Mouse (Mus musculus) intestine, postnatal 0 days (tissue): ENCODE results near the gene Clca4b. TPM values are rescaled to one million over a fixed set of nuclear protein-coding genes. Genes with fewer than 3 reads are reported as not detected.
"Not testable (repeated sequence)": the region's sequence is repeated elsewhere in the genome, so short reads cannot be mapped to it uniquely, and the experiment has no call there.

ENCODE experiments used
- ATAC-seq: fragments of 200-750 bp; cut with Nextera tagmentation; 2 replicates; pipeline ENCODE4 v1.8.0; 2017; ENCODE audit warnings: mild to moderate bottlenecking, moderate TSS enrichment, moderate library complexity
- H3K27ac ChIP-seq: fragments of 300-500 bp; sonication (generic); 2 replicates; pipeline ENCODE4 v1.5.1; 2014; ENCODE audit warnings: mild to moderate bottlenecking, low read depth, low read length, moderate library complexity
- H3K27me3 ChIP-seq: fragments of 300-500 bp; sonication (generic); replicated peaks from 2 replicates; pipeline ENCODE4 v1.6.1; 2014; ENCODE audit warnings: low read length, mixed read lengths; ENCODE audit not compliant: control insufficient read depth, insufficient read depth
- H3K36me3 ChIP-seq: fragments of 300-500 bp; sonication (generic); 2 replicates; pipeline ENCODE4 v1.6.1; 2014; ENCODE audit warnings: mild to moderate bottlenecking, moderate library complexity; ENCODE audit not compliant: control insufficient read depth, insufficient read depth
- H3K4me1 ChIP-seq: fragments of 300-500 bp; sonication (generic); replicated peaks from 2 replicates; pipeline ENCODE4 v1.6.1; 2014; ENCODE audit warnings: antibody characterized with exemption, low read length, mixed read lengths; ENCODE audit not compliant: control insufficient read depth, insufficient read depth
- H3K4me2 ChIP-seq: fragments of 300-500 bp; sonication (generic); replicated peaks from 2 replicates; pipeline ENCODE4 v1.6.1; 2014; ENCODE audit warnings: low read depth, mild to moderate bottlenecking, moderate library complexity
- H3K4me3 ChIP-seq: fragments of 300-500 bp; sonication (generic); 2 replicates; pipeline ENCODE4 v1.5.1; 2014; ENCODE audit warnings: low read depth, low read length
- H3K9ac ChIP-seq: fragments of 300-500 bp; sonication (generic); 2 replicates; pipeline ENCODE4 v1.6.1; 2014; ENCODE audit warnings: mild to moderate bottlenecking, low read depth, low read length
- H3K9me3 ChIP-seq: fragments of 300-500 bp; sonication (generic); 2 replicates; pipeline ENCODE4 v1.6.1; 2016; ENCODE audit warnings: mixed run types; ENCODE audit not compliant: control insufficient read depth
- CTCF ChIP-seq: sonication (generic); IDR thresholded peaks from 2 replicates; pipeline ENCODE4 v1.5.1; 2016; ENCODE audit warnings: low read depth, mild to moderate bottlenecking, control low read depth, antibody characterized with exemption, moderate library complexity
- WGBS: fragments of 180-500 bp; shearing (Covaris S2); extraction: QIAGEN DNeasy Blood & Tissue Kit; methylation state at CpG from one replicate; pipeline ENCODE4 v1.1.7; 2014; 5-methylcytosine and 5-hydroxymethylcytosine counted together
- polyA plus RNA-seq: library from polyadenylated mRNA; unstranded; fragments of >200 nt; fragmentation: Nextera tagmentation; extraction: Ambion mirVana; gene quantifications from 2 replicates; pipeline ENCODE4 v1.2.1, GENCODE M21; 2015

The Clca4b gene
- polyA plus RNA-seq, 1 experiment from 2014 or later, result 777 TPM

DNA sequence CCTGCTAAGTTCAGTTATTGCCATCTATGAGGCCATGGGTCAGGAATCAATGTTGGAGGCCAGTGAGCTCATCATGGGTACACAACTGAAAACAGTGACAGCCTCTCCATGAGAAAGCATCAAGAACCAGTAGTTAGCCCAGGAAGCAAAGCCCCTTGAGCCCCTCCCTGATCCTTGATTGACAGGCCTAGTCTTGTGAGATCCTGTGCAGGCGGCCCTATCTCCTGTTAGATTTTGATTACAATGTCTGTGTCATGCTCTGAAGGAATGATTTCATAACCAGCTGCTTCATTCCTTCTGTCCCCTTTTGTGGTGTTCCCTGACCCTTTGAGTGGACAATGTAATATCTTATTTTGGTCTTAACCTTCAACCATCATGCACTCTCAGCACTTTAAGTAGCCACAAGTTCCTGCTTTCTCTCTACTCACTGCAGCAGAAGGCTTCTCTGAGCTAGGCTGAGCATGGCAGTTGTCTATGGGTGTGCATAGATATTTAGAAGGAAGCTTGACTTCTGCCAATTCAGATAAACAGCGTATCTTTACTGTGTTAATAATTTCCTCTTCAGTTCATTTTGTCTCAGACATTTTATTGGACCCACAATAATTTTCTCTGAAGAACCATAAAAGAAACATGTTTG is 35.2 kb downstream of the Clca4b start:
- ATAC-seq, result peak; percentile 51; the same call in 1 of the 2 replicates
- Histone ChIP-seq H3K9me3 (no peaks in the 10 kb centered on the region), H3K9ac (no peak overlapping the region), H3K4me2 (no peak overlapping the region), H3K36me3 (no peaks in the 10 kb centered on the region), H3K27ac (no peak overlapping the region), H3K4me3 (no peak overlapping the region), H3K27me3 (no peaks in the 10 kb centered on the region), H3K4me1 (no peaks in the 10 kb centered on the region)
- 53% methylated on average over 2 of the region's 2 CpGs for WGBS
- TF ChIP-seq CTCF, result no peak

DNA sequence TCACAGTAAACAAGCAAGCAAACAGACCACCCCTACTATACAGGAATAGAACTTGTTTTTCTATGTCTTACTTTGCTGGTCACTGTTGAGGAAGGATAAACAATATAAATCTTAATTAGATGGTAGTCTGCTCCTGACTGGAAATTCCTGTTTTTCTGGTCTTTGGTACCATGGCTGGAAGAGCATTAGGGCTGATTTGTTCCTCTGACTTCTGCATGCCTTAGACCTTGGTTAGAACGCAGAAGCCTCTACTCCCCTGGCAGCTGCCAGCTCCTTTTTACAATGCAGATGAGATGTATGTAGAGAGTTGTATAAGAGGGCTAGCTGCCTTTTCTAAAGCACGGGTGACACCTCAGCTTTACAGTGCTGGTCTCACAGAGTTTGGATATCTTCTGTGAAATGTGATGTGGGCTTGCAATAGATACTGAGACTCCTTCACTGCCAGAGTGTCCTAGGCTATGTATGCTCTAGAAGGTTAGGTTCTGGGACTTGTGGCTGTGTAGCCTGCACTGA is 42.0 kb downstream of the Clca4b start:
- Histone ChIP-seq H3K9me3 (no peaks in the 10 kb centered on the region), H3K27me3 (no peaks in the 10 kb centered on the region), H3K9ac (no peak overlapping the region), H3K27ac (no peak overlapping the region), H3K4me2 (no peak overlapping the region), H3K36me3 (no peaks in the 10 kb centered on the region), H3K4me1 (no peaks in the 10 kb centered on the region), H3K4me3 (no peak overlapping the region)
- TF ChIP-seq CTCF, result no peak
- ATAC-seq, result no peak
- WGBS, result 31% methylated on average over 2 of the region's 2 CpGs

DNA sequence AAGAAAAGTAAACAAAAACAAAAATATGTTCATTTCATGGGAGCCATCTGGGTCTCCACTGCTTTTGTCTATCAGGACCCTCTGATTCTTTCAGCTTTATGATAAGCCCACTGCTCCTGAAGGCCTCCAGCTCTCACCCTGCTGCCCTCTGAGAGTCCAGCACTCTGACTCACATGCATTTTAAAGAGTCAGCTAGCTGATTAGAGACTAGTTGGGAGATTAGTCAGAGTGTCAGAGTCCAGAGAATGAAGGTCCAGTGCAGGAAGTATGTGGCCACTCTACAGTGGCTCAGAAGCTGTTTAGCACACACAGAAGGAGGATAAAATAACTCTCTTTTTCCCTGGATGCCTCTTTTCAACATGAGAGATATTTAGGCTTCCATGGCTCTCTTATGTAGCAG is 45.4 kb downstream of the Clca4b start:
- Histone ChIP-seq H3K36me3 (no peaks in the 10 kb centered on the region), H3K4me1 (no peaks in the 10 kb centered on the region), H3K27ac (no peak overlapping the region), H3K4me2 (no peak overlapping the region), H3K9me3 (no peaks in the 10 kb centered on the region), H3K9ac (no peak overlapping the region), H3K27me3 (no peaks in the 10 kb centered on the region), H3K4me3 (no peak overlapping the region)
- no peak for TF ChIP-seq CTCF
- ATAC-seq, result peak; percentile 80

DNA sequence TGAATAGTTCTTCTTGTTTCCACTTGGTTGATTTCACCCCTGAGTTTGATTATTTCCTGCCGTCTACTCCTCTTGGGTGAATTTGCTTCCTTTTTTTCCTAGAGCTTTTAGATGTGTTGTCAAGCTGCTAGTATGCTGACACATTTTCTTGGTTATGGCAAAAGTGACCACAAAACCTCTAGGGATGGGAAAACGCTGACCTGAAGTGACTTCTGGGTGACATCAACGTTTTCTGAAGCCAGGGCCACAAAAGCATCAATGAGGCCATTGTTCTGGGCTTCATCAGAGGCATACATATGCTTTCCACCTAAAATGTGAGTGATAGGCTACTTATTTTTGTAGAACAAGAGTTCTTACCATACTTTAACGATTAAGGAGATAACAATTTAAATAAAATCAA is 60.3 kb downstream of the Clca4b start:
- not testable (repeated sequence) for H3K9ac ChIP-seq

More for the DNA sequence above, 60.3 kb downstream of the Clca4b start:
- H3K4me3 ChIP-seq, H3K4me1 ChIP-seq, ATAC-seq, H3K4me2 ChIP-seq, H3K27ac ChIP-seq, H3K36me3 ChIP-seq, H3K9me3 ChIP-seq, H3K27me3 ChIP-seq: not testable (repeated sequence)
- WGBS, result 71% methylated on average over 3 of the region's 4 CpGs

Other genes with a start within 250 kb of the Clca4b start
- gene Sh3glb1, start 212.2 kb downstream of the Clca4b start, polyA plus RNA-seq, result 158 and 161 TPM in 2 replicates
- gene Clca3a1, start 171.6 kb downstream of the Clca4b start, polyA plus RNA-seq, result 3.9 and 4.0 TPM in 2 replicates
- 0.08 and 0.25 TPM in 2 replicates for gene Clca3a2, start 113.0 kb downstream of the Clca4b start, polyA plus RNA-seq
- 2.5 and 3.6 TPM in 2 replicates for gene Clca3b, start 83.2 kb downstream of the Clca4b start, polyA plus RNA-seq
- 0.94 and 1.8 TPM in 2 replicates for gene Clca4a, start 42.5 kb upstream of the Clca4b start, polyA plus RNA-seq
- gene Clca1, start 100.2 kb upstream of the Clca4b start, polyA plus RNA-seq, result 129 and 164 TPM in 2 replicates
- gene Clca2, start 166.9 kb upstream of the Clca4b start, polyA plus RNA-seq, result 0.47 and 0.51 TPM in 2 replicates
- gene Odf2l, start 186.1 kb upstream of the Clca4b start, polyA plus RNA-seq, result 11.4 and 14.6 TPM in 2 replicates